Comparison of ENCODE assay signal across 8 mouse cellular contexts in genomic region chr11:116088188-116088587, GRCm38 (mm10). TPM values are rescaled to one million over a fixed set of nuclear protein-coding genes. Genes with fewer than 3 reads are reported as not detected.
A peak's percentile ranks its signal among the peaks of the same experiment; 100 is the strongest.
DNase-seq lines count a peak whose midpoint lies in the region; ATAC-seq and TF ChIP-seq lines count a peak whose summit lies in the region.

No protein-coding gene starts in this region.

- no peak for ATAC-seq in lung, embryonic 14.5 days (ENCODE audit: insufficient read depth)
- ATAC-seq in neural tube, embryonic 13.5 days (ENCODE audit: low read depth): no peak

- no peaks in the 10 kb centered on the region for H3K27me3 ChIP-seq in lung, embryonic 14.5 days (ENCODE audit: insufficient read depth, low read length)
- no peaks in the 10 kb centered on the region for H3K27me3 ChIP-seq in neural tube, embryonic 13.5 days

- H3K27ac ChIP-seq in lung, embryonic 14.5 days (ENCODE audit: low read depth): no peak overlapping the region
- no peak overlapping the region for H3K27ac ChIP-seq in neural tube, embryonic 13.5 days (replicated peaks)

- peak overlapping the region; percentile 67 for H3K4me2 ChIP-seq in lung, embryonic 14.5 days
- H3K4me2 ChIP-seq in neural tube, embryonic 13.5 days: peak overlapping the region; percentile 56; the same call in 1 of the 2 replicates

- no peaks in the 10 kb centered on the region for H3K9me3 ChIP-seq in lung, embryonic 14.5 days (ENCODE audit: low read depth, low read length)
- H3K9me3 ChIP-seq in neural tube, embryonic 13.5 days: no peaks in the 10 kb centered on the region

- H3K36me3 ChIP-seq in lung, embryonic 14.5 days (ENCODE audit: insufficient read depth): peaks cover 12% of the 10 kb centered on the region
- peaks cover 13% of the 10 kb centered on the region for H3K36me3 ChIP-seq in neural tube, embryonic 13.5 days

- H3K4me3 ChIP-seq in lung, embryonic 14.5 days (ENCODE audit: low read depth, low read length): 0 out of 2 replicates have a peak overlapping the region, but pooled peaks have one; percentile 41
- H3K4me3 ChIP-seq in neural tube, embryonic 13.5 days: no peak overlapping the region

- WGBS in lung, embryonic 14.5 days: 72% methylated on average over 8 of the region's 8 CpGs
- 87% methylated on average over 8 of the region's 8 CpGs for WGBS in neural tube, embryonic 13.5 days

- TF ChIP-seq CTCF in lung, embryonic 14.5 days (IDR thresholded peaks at IDR 0.05; ENCODE audit: low read depth): no peak

- no peak overlapping the region for H3K9ac ChIP-seq in lung, embryonic 14.5 days
- no peak overlapping the region for H3K9ac ChIP-seq in neural tube, embryonic 13.5 days

- peaks cover 6% of the 10 kb centered on the region; the same call in 1 of the 2 replicates for H3K4me1 ChIP-seq in lung, embryonic 14.5 days (ENCODE audit: insufficient read depth)
- peaks cover 18% of the 10 kb centered on the region for H3K4me1 ChIP-seq in neural tube, embryonic 13.5 days (replicated peaks)

- DNase-seq in cerebellum, adult 9-10 months: peak; percentile 39
- no peak for DNase-seq in cerebellum, postnatal 4 days (ENCODE audit: low spot score in 2 of 2)
- DNase-seq in lung, embryonic 14.5 days: no peak
- no peak for DNase-seq in lung, postnatal 10 days
- peak; percentile 66 to 82 for DNase-seq in kidney, postnatal 36 days
- no peak for DNase-seq in right cerebral cortex, postnatal 10 days (ENCODE audit: low spot score in 2 of 2)
- no peak for DNase-seq in thymus, postnatal 4 days

RNA-seq across cellular contexts. Expression of gene Wbp2, which starts 1.4 kb away (rescaled TPM):
- 66.5 and 69.8 TPM in 2 replicates for polyA plus RNA-seq in lung, embryonic 14.5 days (2014; fragmentation: Nextera tagmentation; extraction: Ambion mirVana)
- polyA plus RNA-seq in neural tube, embryonic 13.5 days (2015; fragmentation: Nextera tagmentation; extraction: Ambion mirVana): 136 and 153 TPM in 2 replicates

RNA-seq across cellular contexts. Expression of gene Unc13d, which starts 10.4 kb away (rescaled TPM):
- 2.5 and 3.3 TPM in 2 replicates for polyA plus RNA-seq in lung, embryonic 14.5 days (2014; fragmentation: Nextera tagmentation; extraction: Ambion mirVana)
- polyA plus RNA-seq in neural tube, embryonic 13.5 days (2015; fragmentation: Nextera tagmentation; extraction: Ambion mirVana): 0.70 and 1.3 TPM in 2 replicates

RNA-seq across cellular contexts. Expression of gene Trim47, which starts 38.8 kb away (rescaled TPM):
- polyA plus RNA-seq in lung, embryonic 14.5 days (2014; fragmentation: Nextera tagmentation; extraction: Ambion mirVana): 12.7 and 13.2 TPM in 2 replicates
- polyA plus RNA-seq in neural tube, embryonic 13.5 days (2015; fragmentation: Nextera tagmentation; extraction: Ambion mirVana): 4.3 and 5.5 TPM in 2 replicates

RNA-seq across cellular contexts. Expression of gene Trim65, which starts 42.7 kb away (rescaled TPM):
- 3.7 and 3.9 TPM in 2 replicates for polyA plus RNA-seq in lung, embryonic 14.5 days (2014; fragmentation: Nextera tagmentation; extraction: Ambion mirVana)
- polyA plus RNA-seq in neural tube, embryonic 13.5 days (2015; fragmentation: Nextera tagmentation; extraction: Ambion mirVana): 2.7 and 3.7 TPM in 2 replicates

RNA-seq across cellular contexts. Expression of gene Mrpl38, which starts 50.5 kb away (rescaled TPM):
- polyA plus RNA-seq in lung, embryonic 14.5 days (2014; fragmentation: Nextera tagmentation; extraction: Ambion mirVana): 89.3 and 91.9 TPM in 2 replicates
- 69.1 and 78.3 TPM in 2 replicates for polyA plus RNA-seq in neural tube, embryonic 13.5 days (2015; fragmentation: Nextera tagmentation; extraction: Ambion mirVana)

Comparison
In these comparisons a context has a peak if more than half of its experiments do, and no peak if none do; other contexts are left out.
1. DNase-seq: peak in cerebellum, adult 9-10 months (single experiment) and kidney, postnatal 36 days (2 of 2); none in cerebellum, postnatal 4 days (0 of 2), lung, embryonic 14.5 days (single experiment), lung, postnatal 10 days (single experiment), right cerebral cortex, postnatal 10 days (0 of 2) and thymus, postnatal 4 days (single experiment).